Mouse (Mus musculus): ENCODE measurements around the gene Gm20388.

GRCm38 (mm10) chr8:123376106-123376505, 3465.5 kb downstream of the Gm20388 start:
- TF ChIP-seq CTCF (IDR thresholded peaks at IDR 0.05; ENCODE audit: borderline replicate concordance, insufficient read depth, low read depth, low read length) = no peak
- no peak for TF ChIP-seq POLR2A (IDR thresholded peaks at IDR 0.05; ENCODE audit: borderline replicate concordance, insufficient read depth, low read length)
